Mouse (Mus musculus) ZHBTc4 (cell line): ENCODE measurements at regions not wholly inside any gene's neighbourhood (a gene's known extent, or its start where the extent isn't known, plus 50 kb on each side); places are given as distances from the start of the nearest gene placed in this dataset.

Experiments
- DNase-seq: peaks from one replicate; pipeline ENCODE4 v3.0.0-alpha.2; 2011; ENCODE audit warnings: low read depth, low spot score

DNA sequence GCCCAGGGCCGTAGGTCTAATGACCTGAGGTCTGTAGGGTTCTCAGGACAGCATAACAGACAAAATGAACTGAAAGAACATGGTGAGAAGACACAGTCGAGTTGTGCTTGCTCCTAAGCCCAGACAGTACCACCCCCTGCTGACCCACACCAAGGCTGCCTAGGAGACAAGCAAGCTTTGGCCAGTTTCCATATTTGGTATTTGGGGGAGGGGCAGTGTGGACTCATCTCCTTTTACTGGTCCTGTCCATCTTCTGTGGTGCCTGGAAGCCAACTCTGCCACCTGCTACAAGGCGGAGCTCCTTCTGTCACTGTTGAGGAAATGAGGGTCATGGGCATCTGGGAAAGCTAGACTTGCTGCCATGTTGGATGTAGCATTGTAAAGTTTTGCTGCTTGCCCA is 68.9 kb downstream of the Tex29 start:
- DNase-seq, result no peak

DNA sequence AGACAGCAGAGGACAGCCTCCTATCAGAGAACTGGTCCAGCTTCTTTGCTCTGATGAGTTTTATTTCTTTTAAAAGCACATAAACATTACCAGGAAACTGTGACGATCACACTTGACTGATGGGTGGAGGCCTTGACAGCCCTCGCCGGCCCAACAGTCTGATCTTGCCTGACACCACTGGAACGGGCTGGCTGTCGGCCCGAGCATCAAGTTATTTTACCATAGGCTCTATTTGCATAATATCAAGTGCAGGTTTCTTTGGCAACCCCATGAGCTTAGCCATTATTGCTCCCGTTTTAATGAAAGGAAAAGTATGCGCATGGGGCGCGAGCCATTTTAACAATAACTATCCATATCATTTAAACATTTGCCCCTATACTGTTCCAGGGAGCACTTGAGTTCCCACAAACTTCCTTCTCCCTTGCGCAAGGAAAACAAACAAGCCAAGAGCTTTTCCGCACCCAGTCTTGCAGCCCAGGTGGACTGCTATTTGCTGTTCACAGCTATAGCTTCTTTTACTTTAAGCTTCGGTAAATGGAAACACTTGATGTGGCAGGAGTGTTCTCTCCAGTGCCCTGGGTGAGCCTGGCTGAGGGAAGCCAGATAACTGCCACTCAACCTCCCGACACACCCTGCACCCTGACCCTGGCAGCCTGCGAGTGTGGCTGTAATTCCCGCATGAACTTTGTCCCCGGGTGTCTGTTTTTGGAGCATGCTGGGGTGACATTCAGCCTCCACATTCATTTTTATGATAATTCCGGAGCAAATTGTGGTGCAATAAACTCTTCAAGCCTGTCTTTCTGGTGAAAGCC is 71.6 kb downstream of the Tex29 start:
- no peak for DNase-seq

DNA sequence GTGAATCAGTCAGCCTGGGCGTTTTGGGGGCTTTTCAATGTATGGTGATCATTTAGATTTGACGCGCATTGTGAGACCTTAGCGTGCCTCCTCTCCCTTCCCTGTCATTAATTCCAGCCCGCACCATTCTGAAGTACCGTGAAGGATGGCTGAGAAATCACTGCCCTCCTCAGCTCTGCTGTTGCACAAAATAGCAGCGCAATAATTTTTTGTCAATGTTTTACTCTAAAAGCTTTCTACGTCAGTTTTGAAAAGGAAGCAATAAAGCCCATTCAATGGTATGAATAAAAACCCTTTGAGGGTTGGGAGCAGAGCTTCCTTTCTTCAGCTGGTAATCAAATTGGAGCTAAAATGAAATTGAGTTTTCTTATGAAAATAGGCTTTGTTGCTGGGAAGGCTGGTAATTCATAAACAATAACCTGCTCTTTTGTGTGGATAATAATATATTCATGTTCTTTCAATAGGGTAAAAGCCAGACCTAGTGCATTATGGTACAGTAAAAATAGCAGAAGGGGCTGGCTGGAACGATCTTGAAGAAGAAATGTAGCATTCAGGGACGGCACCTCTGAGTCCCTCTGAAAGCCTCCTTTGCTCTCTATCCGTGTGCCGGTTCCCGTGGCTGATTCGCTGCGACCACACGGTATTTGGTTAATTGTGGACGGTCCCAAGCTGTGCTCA is 72.3 kb downstream of the Tex29 start:
- DNase-seq, result no peak

DNA sequence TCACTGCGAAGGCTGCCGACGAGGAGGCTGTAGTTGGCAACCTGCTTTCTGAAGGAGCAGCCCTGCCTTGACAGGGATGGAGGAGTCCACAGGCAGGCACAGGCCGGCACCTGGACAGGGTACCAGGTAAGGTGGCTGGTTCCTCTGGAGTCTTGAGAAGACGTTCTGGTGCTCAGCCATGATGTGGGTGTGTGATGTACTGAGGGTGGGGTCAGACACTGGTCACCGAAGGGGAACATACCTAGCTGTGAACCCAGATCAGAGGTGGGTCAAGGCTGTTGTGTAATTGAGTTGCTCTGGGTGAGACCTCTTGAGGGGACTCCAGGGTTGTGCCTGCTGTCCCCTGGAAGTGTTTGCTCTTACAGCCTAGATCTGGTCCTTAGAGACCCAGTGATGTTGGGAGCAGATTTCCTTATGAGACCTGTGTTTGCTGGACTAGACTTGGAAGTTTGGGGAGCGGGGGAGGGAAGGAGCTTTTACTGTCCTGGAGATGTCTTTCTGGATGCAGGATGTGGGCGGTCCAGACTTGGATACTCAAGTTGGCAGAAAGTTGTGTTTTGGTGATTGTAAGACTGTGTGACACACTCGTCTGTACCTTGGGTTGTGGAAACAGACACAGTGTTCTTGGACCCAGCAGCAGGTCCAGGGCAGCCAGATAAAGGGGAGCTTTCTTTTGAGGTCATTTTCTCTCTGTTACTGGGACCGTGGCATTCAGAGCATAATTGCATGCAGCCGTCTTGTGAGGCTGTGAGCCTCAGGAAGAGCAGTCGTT is 73.0 kb downstream of the Tex29 start:
- DNase-seq, result no peak

DNA sequence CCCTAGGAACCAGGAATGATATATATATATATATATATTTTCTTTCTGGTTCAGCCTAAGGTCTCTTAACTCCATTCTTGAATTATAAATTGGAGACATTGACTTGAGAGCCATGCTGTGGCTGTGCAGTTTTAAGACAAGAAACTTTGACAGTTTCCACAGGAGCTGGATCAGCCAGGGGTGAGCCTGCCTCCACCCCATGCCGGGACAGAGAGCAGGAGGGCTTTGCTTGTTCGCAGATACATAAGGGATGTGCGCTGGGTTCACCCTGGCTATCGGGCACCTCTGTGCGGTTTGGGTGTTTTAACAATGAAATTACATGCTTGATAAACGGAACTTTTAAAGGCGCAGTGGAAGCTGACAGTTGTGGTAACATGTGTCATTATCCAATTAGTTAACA is 73.9 kb downstream of the Tex29 start:
- DNase-seq, result no peak

DNA sequence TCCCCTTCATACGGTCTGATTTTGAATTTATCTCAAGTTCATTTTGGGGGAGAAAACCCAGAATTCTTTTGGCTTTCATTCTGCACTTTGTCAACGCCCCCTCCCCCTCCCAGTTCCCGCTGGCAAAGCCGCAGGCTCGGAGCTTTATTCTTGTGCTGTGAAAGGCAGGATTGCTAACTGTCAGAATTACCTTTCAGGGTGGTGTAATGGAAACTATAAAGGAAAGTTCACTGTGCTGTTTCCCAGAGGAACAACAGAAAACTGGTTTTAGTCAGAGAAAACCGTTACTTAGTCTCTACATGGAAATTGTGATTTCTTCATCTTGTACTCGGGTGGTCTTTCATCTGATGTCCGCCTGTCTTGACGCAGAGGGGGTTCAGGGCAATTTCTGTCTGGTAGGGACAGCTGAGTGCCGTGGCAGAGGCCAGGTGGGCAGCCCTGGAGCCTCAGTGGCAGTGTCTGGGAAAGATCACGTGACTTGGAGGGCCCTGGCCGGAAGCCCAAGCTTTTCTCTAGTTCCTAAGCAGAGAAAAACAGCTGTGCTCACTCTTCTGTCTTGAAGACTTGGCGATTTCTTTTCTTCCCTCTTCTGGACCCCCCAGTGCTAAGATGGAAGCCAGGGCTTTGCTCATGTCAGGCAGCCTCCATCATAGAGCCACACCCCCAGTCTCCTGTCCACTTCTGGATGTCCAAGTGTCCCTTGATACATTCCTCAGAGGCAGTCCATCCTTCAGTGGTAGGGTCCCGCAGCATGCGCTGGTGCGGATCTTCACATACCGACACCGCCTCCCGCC is 74.6 kb downstream of the Tex29 start:
- DNase-seq, result no peak

DNA sequence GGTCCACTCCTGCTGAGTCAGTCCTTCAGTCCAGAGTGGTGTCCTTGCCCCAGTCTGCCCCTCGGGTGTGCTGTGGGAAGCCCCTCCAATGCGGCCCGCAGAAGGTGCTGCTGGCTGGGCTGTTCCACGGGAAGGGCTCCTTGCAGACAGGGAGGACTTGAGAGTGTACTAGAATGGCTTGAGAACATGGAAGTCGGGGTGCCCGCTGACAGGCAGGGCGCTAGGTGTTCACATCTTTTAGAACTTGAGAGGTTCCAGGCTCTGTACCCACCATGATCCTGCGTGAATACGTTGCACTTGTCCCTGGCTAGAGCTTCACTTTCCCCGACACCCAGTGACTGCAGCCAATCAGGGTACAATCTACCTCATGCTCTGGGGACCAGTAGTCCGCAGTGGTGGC is 75.4 kb downstream of the Tex29 start:
- no peak for DNase-seq

DNA sequence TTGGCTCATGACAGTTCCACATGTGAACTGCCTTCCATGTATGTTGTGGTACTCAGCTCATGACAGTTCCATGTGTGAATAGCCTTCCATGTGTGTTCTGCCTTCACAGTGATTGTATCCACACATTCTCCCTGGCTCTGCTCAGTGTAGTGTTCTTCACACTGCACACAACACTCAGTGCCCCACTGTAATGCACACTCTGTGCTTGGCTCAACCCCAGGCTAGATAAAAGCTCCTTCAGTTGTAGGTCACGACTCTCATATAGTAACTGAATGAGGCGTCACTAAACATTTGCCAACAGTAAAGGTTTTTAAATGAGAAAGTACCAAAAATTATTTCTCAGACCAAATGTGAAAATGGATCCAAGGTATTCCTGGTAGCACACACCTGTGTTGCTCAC is 79.6 kb downstream of the Tex29 start:
- no peak for DNase-seq

DNA sequence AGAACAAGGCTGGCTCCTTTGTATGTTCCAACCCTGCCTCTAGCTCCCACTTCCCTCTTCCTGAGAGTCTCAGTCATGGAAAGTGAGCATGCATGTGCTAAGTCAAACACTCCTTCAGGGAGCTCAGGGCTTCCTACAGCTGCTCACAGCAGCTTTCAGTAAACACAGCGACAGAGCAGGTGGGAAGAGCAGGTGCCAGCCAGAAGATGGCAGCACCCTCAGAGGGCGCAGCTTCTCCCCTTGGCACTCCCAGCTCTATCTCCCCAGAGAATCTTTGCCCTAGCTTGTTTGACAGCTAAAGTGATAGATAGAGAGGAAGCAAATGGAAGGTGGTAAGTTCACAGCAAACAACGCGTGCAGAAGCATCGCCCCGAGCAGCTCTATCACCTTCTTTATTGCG is 82.8 kb downstream of the Tex29 start:
- no peak for DNase-seq

DNA sequence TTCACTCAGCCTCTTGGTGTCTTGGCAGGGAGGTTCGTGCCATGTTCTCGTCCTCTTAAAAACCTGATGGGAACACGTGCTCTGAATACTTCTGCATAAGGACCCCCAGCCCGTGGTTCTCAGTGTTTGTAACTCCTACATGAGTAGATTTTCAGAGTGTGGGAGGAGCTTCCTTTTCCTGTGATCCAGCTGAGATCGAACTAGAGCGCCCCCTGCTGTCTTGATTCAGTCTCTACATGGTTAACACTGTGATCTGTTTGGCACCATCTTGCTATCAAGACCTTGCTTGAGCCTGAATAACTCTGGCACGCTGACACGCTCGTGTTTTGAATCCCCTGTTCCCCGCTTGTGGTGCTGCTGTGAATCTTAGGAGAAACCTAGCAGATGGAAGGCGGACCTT is 83.9 kb downstream of the Tex29 start:
- peak; percentile 86 for DNase-seq

DNA sequence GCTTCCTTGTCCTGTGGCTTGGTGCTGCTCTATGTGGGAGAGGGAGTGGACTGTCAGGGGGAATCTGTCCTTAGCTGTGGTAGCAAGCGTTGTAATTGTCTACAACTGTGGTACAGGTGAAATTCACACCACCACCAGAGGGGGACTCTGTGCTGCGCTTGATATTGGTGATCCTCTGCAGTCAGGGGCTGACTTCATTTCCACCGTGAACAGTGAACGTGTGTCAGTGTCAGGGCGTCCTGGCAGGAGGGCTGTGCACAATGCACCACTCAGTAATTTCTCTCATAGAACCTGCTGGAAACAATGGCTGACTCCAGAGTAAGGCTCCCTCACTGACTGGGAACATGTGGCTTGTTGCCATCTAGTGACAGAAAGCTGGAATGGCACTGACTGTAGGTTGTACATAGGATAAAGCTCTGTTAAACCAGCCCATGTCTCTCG is 102.6 kb downstream of the Tex29 start:
- DNase-seq, result peak; percentile 78

DNA sequence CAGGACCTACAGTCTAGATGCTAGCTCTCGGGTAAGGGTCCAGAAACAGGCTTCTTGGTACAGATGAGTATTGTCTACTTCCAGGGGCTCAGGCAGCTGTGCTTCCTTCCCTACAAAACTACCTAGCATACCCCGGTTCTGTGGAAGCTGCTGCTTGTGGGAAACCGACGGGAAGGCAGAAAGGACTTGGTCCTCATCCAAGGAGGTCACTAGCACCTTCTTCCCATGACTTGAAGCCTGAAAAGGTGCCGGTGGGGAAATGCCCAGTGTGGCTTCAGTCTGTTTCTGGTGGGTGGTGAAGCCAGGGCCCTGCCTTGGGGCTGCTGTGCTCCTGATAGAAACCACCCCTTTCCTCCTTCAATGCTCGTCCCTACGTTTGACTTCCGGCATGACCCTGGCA is 107.5 kb downstream of the Tex29 start:
- no peak for DNase-seq

DNA sequence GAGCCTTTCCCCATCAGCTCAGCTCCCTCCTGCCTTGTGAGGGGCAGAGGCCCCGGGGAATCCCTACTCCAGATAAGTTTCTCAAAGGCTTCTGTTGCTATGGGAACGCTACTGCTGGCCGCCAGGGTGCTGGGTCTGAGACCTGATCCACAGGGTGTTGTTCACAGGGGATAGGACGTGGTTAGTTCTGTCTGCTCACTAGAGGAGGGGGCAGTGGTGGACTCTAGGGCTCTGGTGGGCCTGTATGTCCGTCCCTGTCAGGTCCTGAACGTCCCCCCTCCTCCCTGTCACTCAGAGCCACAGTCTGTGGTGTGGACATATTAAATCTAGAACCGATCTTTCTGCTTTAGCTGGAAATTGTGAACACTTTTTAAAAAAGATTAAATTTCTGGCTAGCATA is 116.0 kb downstream of the Tex29 start:
- DNase-seq, result no peak

DNA sequence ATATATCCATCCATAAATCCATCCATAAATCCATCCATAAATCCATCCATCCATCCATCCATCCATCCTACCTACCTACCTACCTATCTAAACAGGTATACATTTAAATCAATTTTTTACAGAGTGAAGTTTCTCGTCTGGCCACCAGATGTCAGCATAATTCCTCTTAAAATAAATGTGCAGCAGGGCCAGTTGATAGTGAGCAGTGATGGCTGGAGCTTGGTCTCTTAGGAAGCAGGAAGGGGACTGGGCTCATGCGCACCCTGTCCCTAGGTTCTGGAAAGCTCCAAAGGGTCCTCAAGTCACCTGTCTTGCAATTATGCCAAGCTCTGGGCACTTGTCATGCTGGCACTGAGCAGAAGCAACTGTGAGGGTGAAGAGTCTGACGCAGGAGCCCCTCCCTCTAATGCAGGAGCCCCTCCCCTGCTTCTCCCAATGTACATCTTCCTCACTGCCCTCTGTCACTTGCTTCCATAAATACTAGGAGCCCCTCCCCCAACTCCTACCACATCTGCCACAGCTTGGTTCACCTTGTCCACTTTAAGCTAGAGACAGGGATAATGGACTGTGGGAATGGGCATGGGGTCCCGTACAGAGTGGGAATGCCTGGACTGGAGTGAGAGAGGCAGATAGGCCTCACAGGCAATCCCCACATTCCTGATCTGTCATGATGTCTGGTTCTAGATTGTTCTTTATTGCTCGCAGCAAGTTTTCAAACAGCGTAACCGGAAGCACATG is 116.9 kb downstream of the Tex29 start:
- DNase-seq, result peak; percentile 75

DNA sequence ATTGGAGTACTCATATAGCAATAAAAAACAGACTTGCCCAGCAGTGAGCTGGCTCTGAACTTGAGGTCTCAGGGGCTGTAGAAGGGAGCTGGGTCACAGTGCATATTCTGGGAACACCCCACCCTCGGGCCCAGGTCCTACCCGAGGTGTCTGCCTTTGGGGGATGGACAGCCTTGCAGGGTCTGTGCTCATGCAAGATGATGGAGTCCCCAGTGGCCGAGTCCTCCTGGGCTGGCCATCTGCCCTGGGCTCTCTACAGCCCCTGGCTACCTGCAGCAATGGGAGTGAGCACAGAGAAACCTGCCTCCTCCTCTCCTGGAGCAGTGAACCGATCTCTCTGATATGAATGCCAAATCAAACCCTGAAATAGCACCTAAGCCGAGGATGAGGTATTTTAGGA is 117.9 kb downstream of the Tex29 start:
- no peak for DNase-seq

DNA sequence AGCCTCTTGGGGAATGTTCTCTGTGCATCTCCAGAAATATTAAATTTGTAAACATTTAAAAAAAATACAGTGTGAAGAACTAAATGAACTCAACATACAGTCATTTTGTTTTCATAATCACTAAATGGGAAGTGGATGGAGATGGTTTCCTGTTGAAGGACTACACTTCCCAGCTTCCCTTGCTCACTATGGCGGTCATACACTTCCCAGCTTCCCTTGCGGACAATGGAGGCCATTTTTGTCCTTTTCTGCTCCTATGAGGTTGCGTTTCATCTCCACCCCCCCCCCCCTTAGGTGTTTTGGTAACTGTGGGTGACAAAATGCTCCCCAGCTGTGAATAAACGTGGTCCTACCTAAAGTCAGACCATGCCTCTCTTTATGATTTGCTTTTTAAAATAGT is 119.2 kb downstream of the Tex29 start:
- DNase-seq, result no peak

DNA sequence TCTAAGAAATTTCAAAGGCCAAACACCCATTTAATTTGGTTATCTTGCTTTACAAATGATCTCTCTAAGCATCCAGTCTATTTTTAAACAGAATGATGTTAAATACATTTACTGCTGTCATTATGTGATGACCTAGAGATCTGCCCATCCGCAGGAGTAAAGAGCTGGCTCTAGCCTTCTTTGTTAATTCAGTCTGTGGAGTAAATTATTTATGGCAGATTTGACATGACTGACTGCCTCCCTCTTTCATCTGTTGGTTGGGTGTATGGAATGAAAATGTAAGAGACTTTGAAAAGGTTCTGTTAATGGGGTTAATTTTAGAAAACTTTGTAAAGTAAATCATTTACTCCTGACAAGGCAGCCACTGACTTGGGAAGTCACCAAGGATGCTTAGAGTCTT is 123.3 kb downstream of the Tex29 start:
- no peak for DNase-seq

DNA sequence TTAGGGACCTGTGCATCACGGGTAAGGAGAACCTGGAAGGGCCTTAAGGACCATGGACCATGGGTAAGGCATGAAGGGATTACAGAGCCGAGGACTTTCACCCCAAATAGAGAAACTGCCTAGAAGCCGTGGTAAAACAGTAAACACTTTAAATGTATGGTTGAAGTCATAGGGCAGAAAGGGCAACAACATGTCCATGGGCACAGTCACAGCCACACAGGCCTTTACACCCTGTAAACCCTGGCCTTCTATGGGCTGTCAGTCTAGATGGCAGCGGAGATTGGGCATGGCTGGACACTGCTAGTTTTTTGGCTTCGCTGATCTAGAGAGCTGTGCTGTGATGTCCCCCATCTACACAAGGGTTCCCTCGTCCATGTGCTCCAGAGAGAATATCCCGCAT is 127.4 kb downstream of the Tex29 start:
- no peak for DNase-seq

DNA sequence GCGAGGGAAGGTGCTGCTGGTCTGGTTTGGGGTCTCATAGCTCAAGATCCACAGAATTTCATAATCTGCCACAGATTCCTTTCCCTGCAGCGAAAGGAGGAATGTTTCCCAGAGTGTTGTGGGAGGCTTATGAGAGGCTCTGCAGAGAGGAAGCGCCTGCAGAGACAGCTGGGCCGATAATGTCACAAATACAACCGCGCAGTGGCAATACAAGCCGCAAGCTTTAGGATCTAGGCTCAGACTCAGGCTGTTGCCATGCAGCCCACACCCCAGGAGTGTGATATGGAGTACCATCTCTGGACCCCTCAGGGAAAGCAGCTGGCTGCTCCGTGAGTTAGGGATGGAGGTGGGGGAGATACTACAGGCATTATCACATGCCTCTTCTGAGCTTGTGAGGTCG is 130.2 kb downstream of the Tex29 start:
- DNase-seq, result no peak

DNA sequence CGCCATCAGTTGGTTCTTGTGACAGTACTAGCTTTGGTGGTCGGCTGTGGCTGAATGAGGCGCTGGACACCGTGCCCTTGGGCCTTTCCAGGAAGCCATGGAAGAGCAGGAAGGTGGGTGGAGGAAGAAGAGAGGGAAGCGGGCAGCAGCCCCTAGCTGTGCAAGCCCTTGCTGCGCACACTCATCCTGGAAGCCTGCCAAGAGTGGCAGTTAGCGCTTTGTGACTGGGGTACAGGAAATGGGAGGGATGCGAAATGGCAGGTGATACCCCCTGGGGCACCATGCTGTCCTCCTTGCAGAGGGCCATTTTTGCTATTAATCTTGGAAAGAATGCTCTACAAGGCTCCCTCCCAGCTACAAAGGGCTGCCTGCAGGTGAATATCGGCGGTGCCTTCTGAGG is 133.2 kb downstream of the Tex29 start:
- peak; percentile 5 for DNase-seq

DNA sequence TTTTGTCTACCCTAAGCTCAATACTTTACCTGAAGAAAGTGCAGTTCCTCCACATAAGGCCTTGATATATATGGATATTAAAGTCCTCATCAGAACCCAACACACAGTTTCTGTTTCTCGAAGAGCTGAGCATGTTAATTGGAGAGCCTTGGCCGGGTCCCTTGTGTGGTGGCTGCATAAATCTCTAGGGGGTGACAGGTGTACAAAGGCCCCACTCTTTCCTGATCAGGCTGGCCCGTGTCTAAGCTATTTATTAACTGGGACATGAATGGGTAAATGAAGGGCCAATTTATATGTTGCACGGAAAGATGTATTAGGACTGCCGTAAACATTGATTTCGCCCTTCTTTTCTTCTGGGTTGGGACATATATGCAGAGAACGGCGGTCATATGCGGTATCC is 136.8 kb downstream of the Tex29 start:
- DNase-seq, result no peak
